In the genomic region with DNA sequence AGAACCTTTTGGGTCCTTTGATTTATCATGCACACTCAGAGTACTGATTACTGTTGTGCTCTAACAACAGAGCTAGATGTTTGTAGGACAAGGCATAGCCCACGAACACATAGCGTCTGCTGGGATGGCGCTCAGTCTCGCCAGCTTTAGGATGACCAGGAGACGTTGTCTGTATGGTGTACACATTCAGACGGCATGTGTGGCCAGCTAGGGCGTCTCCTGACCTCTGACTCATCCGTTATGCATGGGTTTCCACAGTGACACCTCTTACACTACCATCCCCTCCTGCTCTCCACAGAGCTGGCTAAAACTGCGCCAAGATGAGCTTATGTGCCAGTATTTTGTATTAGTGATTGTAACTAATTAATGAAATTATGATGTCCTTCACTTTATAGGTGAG, we compare ENCODE assay signal across 28 mouse cellular contexts.
DNase-seq lines count a peak whose midpoint lies in the region; ATAC-seq lines count a peak whose summit lies in the region.
"Had no signal": no experiment of that assay in that cellular context is flagged by ENCODE, and none has a peak within 500 bp of the region (broad histone marks: within the 10 kb centered on the region; RNA-seq: fewer than 3 reads in every experiment).

No protein-coding gene starts in this region.

- no peak overlapping the region for H3K4me3 ChIP-seq in liver, embryonic 11.5 days (ENCODE audit: low read depth, low read length)
- H3K4me3 ChIP-seq: embryonic facial prominence, embryonic 10.5 days; embryonic facial prominence, embryonic 13.5 days; erythroblast, embryonic 14.5 days; forebrain, embryonic 12.5 days; heart, adult 2 months; hindbrain, embryonic 15.5 days; intestine, embryonic 15.5 days had no signal

- H3K9me3 ChIP-seq in liver, embryonic 11.5 days (ENCODE audit: control insufficient read depth, low read length): no peaks in the 10 kb centered on the region
- H3K9me3 ChIP-seq: embryonic facial prominence, embryonic 10.5 days; embryonic facial prominence, embryonic 13.5 days; forebrain, embryonic 12.5 days; hindbrain, embryonic 15.5 days; intestine, embryonic 15.5 days had no signal

- no peaks in the 10 kb centered on the region for H3K36me3 ChIP-seq in liver, embryonic 11.5 days (ENCODE audit: control insufficient read depth, insufficient read depth, low read length)
- H3K36me3 ChIP-seq: forebrain, embryonic 12.5 days; hindbrain, embryonic 15.5 days; intestine, embryonic 15.5 days had no signal

- no peak overlapping the region for H3K9ac ChIP-seq in liver, embryonic 11.5 days (ENCODE audit: low read depth, low read length)
- H3K9ac ChIP-seq: embryonic facial prominence, embryonic 13.5 days; forebrain, embryonic 12.5 days; hindbrain, embryonic 15.5 days; intestine, embryonic 15.5 days had no signal

- intact Hi-C loops in heart, postnatal 36 days (cut with DNase I): no loop called here

- WGBS in liver, embryonic 11.5 days: 71% methylated on average over 9 of the region's 9 CpGs

- no peak overlapping the region for H3K27ac ChIP-seq in liver, embryonic 11.5 days (ENCODE audit: low read depth, low read length)
- H3K27ac ChIP-seq: embryonic facial prominence, embryonic 10.5 days; embryonic facial prominence, embryonic 13.5 days; forebrain, embryonic 12.5 days; heart, adult 2 months; hindbrain, embryonic 15.5 days; intestine, embryonic 15.5 days had no signal

- no peaks in the 10 kb centered on the region for H3K27me3 ChIP-seq in liver, embryonic 11.5 days (replicated peaks; ENCODE audit: control insufficient read depth, insufficient read depth, low read length)
- H3K27me3 ChIP-seq: embryonic facial prominence, embryonic 13.5 days; hindbrain, embryonic 15.5 days; intestine, embryonic 15.5 days had no signal

- H3K4me2 ChIP-seq in liver, embryonic 11.5 days: no peak overlapping the region
- H3K4me2 ChIP-seq: embryonic facial prominence, embryonic 13.5 days; forebrain, embryonic 12.5 days; heart, embryonic 11.5 days; hindbrain, embryonic 15.5 days; intestine, embryonic 15.5 days had no signal

- peaks cover 17% of the 10 kb centered on the region for H3K4me1 ChIP-seq in liver, embryonic 11.5 days (replicated peaks; ENCODE audit: control insufficient read depth, insufficient read depth, low read length)
- H3K4me1 ChIP-seq: intestine, embryonic 15.5 days had no signal

- no peak for ATAC-seq in liver, embryonic 11.5 days (replicated peaks; ENCODE audit: low FRiP score)
- no peak for ATAC-seq in inflammation-experienced regulatory T-cells, adult 6 months
- ATAC-seq: forebrain, embryonic 16.5 days had no signal

- DNase-seq in embryo, embryonic 10 days (ENCODE audit: low spot score): peak; percentile 48
- no peak for DNase-seq in embryo, embryonic 9.5 days (ENCODE audit: extremely low spot score)
- peak; percentile 61 for DNase-seq in 3134 (ENCODE audit: extremely low read depth, insufficient read length, low spot score)
- DNase-seq in ES-CJ7 (ENCODE audit: low read depth, low spot score): peak; percentile 6
- DNase-seq in Muller cell, postnatal 12 days (ENCODE audit: inconsistent ontology term): peak; percentile 32
- DNase-seq in liver, embryonic 11.5 days (ENCODE audit: low spot score): no peak
- no peak for DNase-seq in heart, postnatal 36 days
- DNase-seq: adrenal gland, adult 2 months; adrenal gland, postnatal 14 days; cerebellum, adult 11 months; cerebellum, adult 2 months; cerebellum, adult 9-11 months; cerebellum, postnatal 25 days; gastrocnemius, postnatal 10 days; gastrocnemius, postnatal 36 days; heart, adult 2 months; heart, postnatal 4 days; kidney, adult 11 months; kidney, adult 8-10 months had no signal

Comparison
In these comparisons a context has a peak if more than half of its experiments do, and no peak if none do; other contexts are left out.
1. DNase-seq: peak in embryo, embryonic 10 days (single experiment), 3134 (single experiment), ES-CJ7 (single experiment) and Muller cell, postnatal 12 days (single experiment); none in embryo, embryonic 9.5 days (single experiment), liver, embryonic 11.5 days (single experiment) and heart, postnatal 36 days (0 of 2).